Mouse (Mus musculus): ENCODE results near the gene Epn3. TPM values are rescaled to one million over a fixed set of nuclear protein-coding genes. Genes with fewer than 3 reads are reported as not detected.
A peak's percentile ranks its signal among the peaks of the same experiment; 100 is the strongest.

The Epn3 gene
- polyA plus RNA-seq, 1 experiment from 2014 or later = 0.48 TPM

DNA sequence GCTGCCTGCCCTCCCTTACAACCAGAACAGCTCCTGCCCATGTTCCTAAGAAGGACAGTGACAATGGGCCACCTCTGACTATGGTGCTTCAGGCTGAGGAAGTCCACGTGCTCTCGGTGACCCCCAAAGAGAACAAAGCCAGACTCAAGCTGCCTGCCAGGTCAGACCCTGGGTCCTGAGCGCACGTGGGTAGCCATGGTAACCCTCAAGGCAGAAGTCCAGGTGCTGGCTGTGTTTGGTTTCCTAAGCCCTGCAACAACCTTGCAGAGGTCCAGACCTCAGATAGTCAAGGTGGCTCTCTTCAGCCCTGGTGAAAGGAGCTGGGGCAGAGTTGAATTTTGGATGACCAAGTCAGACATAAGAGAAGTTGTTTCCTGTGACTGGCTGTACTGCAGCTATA lies 10.0 kb downstream of the Epn3 start:
- H3K4me1 ChIP-seq (replicated peaks; ENCODE audit: control insufficient read depth, insufficient read depth, low read length) = peaks cover 5% of the 10 kb centered on the region; the same call in 1 of the 2 replicates
- H3K9ac ChIP-seq (ENCODE audit: low read length) = no peak overlapping the region
- DNase-seq (ENCODE audit: low spot score) = no peak
- H3K4me2 ChIP-seq (ENCODE audit: low read depth, low read length, severe bottlenecking) = no peak overlapping the region
- no peaks in the 10 kb centered on the region for H3K36me3 ChIP-seq (ENCODE audit: control insufficient read depth, insufficient read depth, low read length)
- H3K27ac ChIP-seq (ENCODE audit: low read depth, low read length) = no peak overlapping the region
- no peak overlapping the region for H3K4me3 ChIP-seq (ENCODE audit: low read depth, low read length)
- no peak for ATAC-seq (replicated peaks; ENCODE audit: low FRiP score)
- H3K27me3 ChIP-seq (ENCODE audit: control insufficient read depth, insufficient read depth, low read length) = peaks cover 10% of the 10 kb centered on the region
- H3K9me3 ChIP-seq (ENCODE audit: control insufficient read depth, low read length) = no peaks in the 10 kb centered on the region
- WGBS = 30% methylated on average over 4 of the region's 4 CpGs

DNA sequence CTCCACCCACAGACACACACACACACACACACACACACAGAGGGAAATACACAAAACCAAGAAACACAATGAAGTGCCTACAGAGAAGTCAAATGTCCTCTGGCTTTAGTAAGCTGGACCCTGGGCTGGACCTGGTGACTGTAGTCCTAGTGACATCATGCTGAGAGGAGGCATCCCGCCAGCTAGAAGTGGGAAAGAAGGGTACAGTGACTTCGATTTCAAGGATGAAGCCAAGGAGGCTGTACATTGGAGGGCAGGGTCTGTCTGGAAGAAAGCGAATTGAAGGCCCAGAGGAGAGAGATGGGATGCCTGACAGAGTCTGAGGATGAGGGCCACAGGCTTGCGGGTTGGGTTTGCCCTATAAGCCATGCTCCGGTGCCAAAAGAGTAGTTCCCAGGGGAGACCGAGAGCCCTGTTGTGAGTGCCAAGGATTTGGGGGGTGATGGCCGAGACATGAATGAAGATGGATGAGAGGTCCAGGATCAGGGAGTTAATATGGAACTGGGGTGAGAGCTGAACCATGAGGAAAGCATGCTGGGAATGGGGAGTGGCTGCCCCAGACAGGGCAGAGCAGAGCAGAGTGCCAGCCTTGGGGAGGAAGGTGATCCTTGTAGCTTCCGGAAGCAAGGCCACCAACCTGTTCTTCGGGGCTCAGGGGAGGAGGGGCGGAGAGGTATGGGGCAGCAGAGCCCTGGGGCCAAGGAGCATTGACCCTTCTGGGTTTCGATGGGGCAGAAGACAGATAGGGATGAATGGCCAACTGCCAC lies 10.8 kb downstream of the Epn3 start:
- no peak overlapping the region for H3K4me3 ChIP-seq (ENCODE audit: low read depth, low read length)
- H3K4me1 ChIP-seq (replicated peaks; ENCODE audit: control insufficient read depth, insufficient read depth, low read length) = peaks cover 5% of the 10 kb centered on the region; the same call in 1 of the 2 replicates
- DNase-seq (ENCODE audit: low spot score) (no peak), ATAC-seq (replicated peaks; ENCODE audit: low FRiP score) (no peak)
- H3K4me2 ChIP-seq (ENCODE audit: low read depth, low read length, severe bottlenecking) = no peak overlapping the region
- WGBS = 87% methylated on average over 11 of the region's 11 CpGs
- H3K27ac ChIP-seq (ENCODE audit: low read depth, low read length) = no peak overlapping the region
- no peak overlapping the region for H3K9ac ChIP-seq (ENCODE audit: low read length)
- peaks cover 10% of the 10 kb centered on the region for H3K27me3 ChIP-seq (ENCODE audit: control insufficient read depth, insufficient read depth, low read length)
- H3K9me3 ChIP-seq (ENCODE audit: control insufficient read depth, low read length) = no peaks in the 10 kb centered on the region
- no peaks in the 10 kb centered on the region for H3K36me3 ChIP-seq (ENCODE audit: control insufficient read depth, insufficient read depth, low read length)

DNA sequence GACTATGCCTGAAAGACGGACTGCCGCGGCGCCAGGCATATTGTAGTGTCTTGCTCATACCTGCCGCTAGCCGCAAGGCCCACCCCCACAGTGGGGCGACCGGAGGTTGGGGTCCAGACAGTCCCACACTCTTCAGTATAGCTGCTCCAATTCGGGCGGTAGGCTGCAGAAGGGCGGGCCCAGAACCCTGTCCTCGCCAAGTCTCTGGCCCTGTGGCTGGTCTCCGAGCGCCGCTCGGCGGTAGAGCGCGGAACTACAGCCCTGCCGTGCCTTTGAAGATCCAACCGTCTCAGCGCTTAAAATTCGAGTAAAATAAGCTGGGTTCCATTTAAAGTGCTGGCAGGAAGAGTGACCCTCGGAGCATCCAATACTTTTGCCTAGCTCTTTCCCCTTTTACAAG lies 13.8 kb downstream of the Epn3 start, which contains the start of gene Spata20:
Gene Spata20 (minus strand): TSS at position 179 of the 400 bp plus-strand sequence.
- WGBS = 2% methylated on average over 24 of the region's 24 CpGs
- Histone ChIP-seq H3K27ac (ENCODE audit: low read depth, low read length) (no peak within 1 kb of the TSS), H3K27me3 (ENCODE audit: control insufficient read depth, insufficient read depth, low read length) (peaks cover 4% of the 10 kb centered on the region; the same call in 1 of the 2 replicates), H3K4me1 (replicated peaks; ENCODE audit: control insufficient read depth, insufficient read depth, low read length) (peaks cover 2% of the 10 kb centered on the region; the same call in 1 of the 2 replicates), H3K9ac (ENCODE audit: low read length) (no peak within 1 kb of the TSS), H3K4me2 (ENCODE audit: low read depth, low read length, severe bottlenecking) (0 out of 2 replicates have a peak within 1 kb of the TSS, but pooled peaks have one; percentile 15), H3K4me3 (ENCODE audit: low read depth, low read length) (no peak within 1 kb of the TSS), H3K36me3 (ENCODE audit: control insufficient read depth, insufficient read depth, low read length) (no peaks in the 10 kb centered on the region), H3K9me3 (ENCODE audit: control insufficient read depth, low read length) (no peaks in the 10 kb centered on the region)
- ATAC-seq (replicated peaks; ENCODE audit: low FRiP score) = peak; percentile 72
- peak; percentile 92 for DNase-seq (ENCODE audit: low spot score)

DNA sequence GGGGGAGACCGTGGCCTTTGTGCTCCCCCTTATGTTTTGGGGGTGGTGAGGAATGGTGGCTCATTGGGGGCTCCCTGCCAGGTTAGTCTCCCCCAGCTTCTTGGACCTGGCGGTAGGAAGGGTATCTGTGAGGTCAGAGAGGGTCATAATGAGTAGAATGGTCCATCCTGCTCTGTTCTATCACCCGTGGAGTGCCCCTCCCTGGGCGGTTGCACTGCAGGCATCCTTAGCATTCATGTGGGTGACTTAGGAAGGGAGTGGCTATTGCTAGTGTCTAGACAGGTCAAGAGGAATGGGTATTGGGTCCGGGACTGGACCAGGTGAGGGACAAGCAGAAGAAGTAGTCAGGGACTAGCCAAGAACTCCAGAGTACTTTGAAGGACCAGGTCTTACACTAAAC lies 14.6 kb downstream of the Epn3 start:
- H3K4me3 ChIP-seq (ENCODE audit: low read depth, low read length) = no peak overlapping the region
- 79% methylated on average over 5 of the region's 5 CpGs for WGBS
- H3K9me3 ChIP-seq (ENCODE audit: control insufficient read depth, low read length) = no peaks in the 10 kb centered on the region
- ATAC-seq (replicated peaks; ENCODE audit: low FRiP score) (no peak), DNase-seq (ENCODE audit: low spot score) (no peak)
- H3K9ac ChIP-seq (ENCODE audit: low read length) = no peak overlapping the region
- no peak overlapping the region for H3K4me2 ChIP-seq (ENCODE audit: low read depth, low read length, severe bottlenecking)
- H3K36me3 ChIP-seq (ENCODE audit: control insufficient read depth, insufficient read depth, low read length) = no peaks in the 10 kb centered on the region
- H3K4me1 ChIP-seq (replicated peaks; ENCODE audit: control insufficient read depth, insufficient read depth, low read length) = 0 out of 2 replicates have a peak, but pooled peaks cover 2% of the 10 kb centered on the region
- H3K27ac ChIP-seq (ENCODE audit: low read depth, low read length) = no peak overlapping the region
- H3K27me3 ChIP-seq (ENCODE audit: control insufficient read depth, insufficient read depth, low read length) = no peaks in the 10 kb centered on the region; the same call in 1 of the 2 replicates

DNA sequence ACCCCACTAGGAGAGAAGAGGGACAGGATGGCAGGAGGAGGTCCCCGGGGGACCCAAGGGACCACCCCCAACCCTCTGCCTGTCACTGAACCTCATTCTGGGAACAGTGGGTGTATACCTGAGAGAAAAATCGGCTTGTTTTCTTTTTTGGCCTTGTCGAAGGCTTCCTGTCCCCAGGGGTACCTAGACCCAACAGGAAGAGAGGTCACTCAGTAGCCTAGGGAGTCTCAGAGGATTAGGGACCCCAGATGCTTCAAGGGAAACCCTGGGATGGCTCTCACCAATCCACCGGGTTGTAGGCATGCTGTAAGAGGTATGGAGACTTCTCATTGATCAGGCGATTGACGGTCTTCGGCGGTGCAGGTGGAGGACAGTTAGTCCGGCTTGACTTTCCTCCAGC lies 15.1 kb downstream of the Epn3 start:
- H3K36me3 ChIP-seq (ENCODE audit: control insufficient read depth, insufficient read depth, low read length) = no peaks in the 10 kb centered on the region
- ATAC-seq (replicated peaks; ENCODE audit: low FRiP score) (no peak), DNase-seq (ENCODE audit: low spot score) (no peak)
- H3K9ac ChIP-seq (ENCODE audit: low read length) = no peak overlapping the region
- no peak overlapping the region for H3K4me3 ChIP-seq (ENCODE audit: low read depth, low read length)
- H3K27ac ChIP-seq (ENCODE audit: low read depth, low read length) = no peak overlapping the region
- 0 out of 2 replicates have a peak, but pooled peaks cover 2% of the 10 kb centered on the region for H3K4me1 ChIP-seq (replicated peaks; ENCODE audit: control insufficient read depth, insufficient read depth, low read length)
- 81% methylated on average over 9 of the region's 9 CpGs for WGBS
- H3K27me3 ChIP-seq (ENCODE audit: control insufficient read depth, insufficient read depth, low read length) = no peaks in the 10 kb centered on the region; the same call in 1 of the 2 replicates
- H3K4me2 ChIP-seq (ENCODE audit: low read depth, low read length, severe bottlenecking) = no peak overlapping the region
- no peaks in the 10 kb centered on the region for H3K9me3 ChIP-seq (ENCODE audit: control insufficient read depth, low read length)

DNA sequence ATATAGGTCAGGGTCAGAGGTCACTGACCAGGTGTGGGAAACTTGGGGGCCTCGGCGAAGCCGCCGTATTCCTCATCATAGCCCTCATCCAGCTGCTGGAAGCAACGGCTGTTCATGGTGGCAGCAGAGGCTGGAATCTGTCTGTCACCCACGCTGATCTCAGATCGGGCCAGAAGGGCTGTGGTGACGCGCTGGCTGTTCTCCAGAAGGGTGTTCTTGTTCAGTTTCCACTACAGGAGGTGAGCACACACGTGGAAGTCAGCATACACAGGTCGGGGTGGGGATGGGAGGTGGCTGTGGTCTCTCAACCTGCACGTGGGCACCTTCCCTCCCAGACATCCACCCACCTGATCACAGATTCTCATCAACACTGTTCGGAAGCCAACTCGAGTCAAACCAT lies 15.9 kb downstream of the Epn3 start:
- Histone ChIP-seq H3K27me3 (ENCODE audit: control insufficient read depth, insufficient read depth, low read length) (no peaks in the 10 kb centered on the region; the same call in 1 of the 2 replicates), H3K27ac (ENCODE audit: low read depth, low read length) (no peak overlapping the region), H3K4me3 (ENCODE audit: low read depth, low read length) (no peak overlapping the region), H3K9me3 (ENCODE audit: control insufficient read depth, low read length) (no peaks in the 10 kb centered on the region), H3K4me1 (replicated peaks; ENCODE audit: control insufficient read depth, insufficient read depth, low read length) (no peaks in the 10 kb centered on the region), H3K9ac (ENCODE audit: low read length) (no peak overlapping the region), H3K4me2 (ENCODE audit: low read depth, low read length, severe bottlenecking) (no peak overlapping the region), H3K36me3 (ENCODE audit: control insufficient read depth, insufficient read depth, low read length) (no peaks in the 10 kb centered on the region)
- 83% methylated on average over 14 of the region's 14 CpGs for WGBS
- DNase-seq (ENCODE audit: low spot score) (no peak), ATAC-seq (replicated peaks; ENCODE audit: low FRiP score) (no peak)

DNA sequence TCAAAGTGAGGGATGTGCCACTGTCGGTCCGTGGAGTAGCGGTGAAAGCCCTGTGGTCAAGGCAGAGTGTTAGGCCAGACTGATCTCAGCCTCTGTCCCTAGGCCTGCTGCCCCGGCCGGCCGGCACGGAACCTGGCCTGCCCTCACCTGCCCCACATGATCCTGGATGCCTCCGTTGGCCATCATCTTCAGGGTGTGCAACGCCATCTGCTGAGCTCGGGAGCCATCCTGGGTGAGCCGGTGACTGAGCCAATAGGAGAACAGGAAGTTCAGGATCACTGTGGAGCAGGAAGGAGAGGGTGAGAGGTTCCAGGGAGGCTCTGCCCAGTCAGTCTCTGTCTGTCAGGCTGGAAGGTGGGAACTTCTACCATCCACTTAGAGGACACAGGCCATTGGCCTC lies 16.3 kb downstream of the Epn3 start:
- no peak overlapping the region for H3K4me2 ChIP-seq (ENCODE audit: low read depth, low read length, severe bottlenecking)
- ATAC-seq (replicated peaks; ENCODE audit: low FRiP score) = no peak
- H3K9ac ChIP-seq (ENCODE audit: low read length) = no peak overlapping the region
- H3K9me3 ChIP-seq (ENCODE audit: control insufficient read depth, low read length) = no peaks in the 10 kb centered on the region
- no peaks in the 10 kb centered on the region for H3K4me1 ChIP-seq (replicated peaks; ENCODE audit: control insufficient read depth, insufficient read depth, low read length)
- H3K36me3 ChIP-seq (ENCODE audit: control insufficient read depth, insufficient read depth, low read length) = no peaks in the 10 kb centered on the region
- H3K27me3 ChIP-seq (ENCODE audit: control insufficient read depth, insufficient read depth, low read length) = no peaks in the 10 kb centered on the region; the same call in 1 of the 2 replicates
- no peak for DNase-seq (ENCODE audit: low spot score)
- WGBS = 78% methylated on average over 11 of the region's 11 CpGs
- no peak overlapping the region for H3K4me3 ChIP-seq (ENCODE audit: low read depth, low read length)
- H3K27ac ChIP-seq (ENCODE audit: low read depth, low read length) = no peak overlapping the region

DNA sequence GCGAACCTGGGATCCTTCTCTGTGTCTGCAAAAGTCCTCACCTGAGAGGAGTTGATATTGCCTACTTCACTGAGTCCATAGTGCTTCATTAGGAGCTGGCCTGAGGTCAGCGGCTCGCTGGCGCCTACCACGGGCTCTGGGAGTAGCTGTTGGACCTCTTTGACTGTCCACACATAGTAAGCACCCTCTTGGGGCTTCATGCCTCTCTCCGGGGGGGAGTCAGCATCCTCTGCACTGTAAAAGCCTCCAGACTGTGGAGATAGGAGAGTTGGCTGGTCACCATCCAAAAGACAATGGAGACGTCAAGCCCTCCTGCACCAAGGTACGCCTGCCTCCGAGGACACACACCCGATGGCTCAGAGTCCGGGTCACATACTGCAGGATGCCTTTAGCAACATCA lies 17.0 kb downstream of the Epn3 start:
- Histone ChIP-seq H3K27me3 (ENCODE audit: control insufficient read depth, insufficient read depth, low read length) (no peaks in the 10 kb centered on the region), H3K4me3 (ENCODE audit: low read depth, low read length) (no peak overlapping the region), H3K27ac (ENCODE audit: low read depth, low read length) (no peak overlapping the region), H3K9ac (ENCODE audit: low read length) (no peak overlapping the region), H3K9me3 (ENCODE audit: control insufficient read depth, low read length) (no peaks in the 10 kb centered on the region), H3K4me1 (replicated peaks; ENCODE audit: control insufficient read depth, insufficient read depth, low read length) (no peaks in the 10 kb centered on the region), H3K36me3 (ENCODE audit: control insufficient read depth, insufficient read depth, low read length) (no peaks in the 10 kb centered on the region), H3K4me2 (ENCODE audit: low read depth, low read length, severe bottlenecking) (no peak overlapping the region)
- DNase-seq (ENCODE audit: low spot score) (no peak), ATAC-seq (replicated peaks; ENCODE audit: low FRiP score) (no peak)
- 91% methylated on average over 11 of the region's 11 CpGs for WGBS

DNA sequence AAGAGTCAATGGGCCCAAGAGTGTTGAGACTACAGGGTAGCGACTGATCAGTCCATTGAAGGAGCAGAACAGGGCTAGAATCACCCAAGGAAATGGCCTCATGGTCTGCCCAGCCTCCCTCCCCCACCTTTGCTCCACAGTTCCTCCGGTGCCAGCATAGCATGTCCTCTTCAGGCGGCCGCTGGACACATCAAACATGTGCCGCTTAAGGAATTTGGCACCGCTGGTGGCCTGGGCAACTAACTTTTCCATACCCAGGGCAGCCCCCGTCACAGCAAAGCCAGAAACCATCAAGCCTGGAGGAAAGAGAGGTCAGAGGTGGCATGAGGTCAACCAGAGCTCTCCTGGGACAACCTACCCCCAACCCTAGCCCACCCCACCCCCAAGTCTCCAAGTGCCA lies 17.8 kb downstream of the Epn3 start:
- H3K27me3 ChIP-seq (ENCODE audit: control insufficient read depth, insufficient read depth, low read length) = no peaks in the 10 kb centered on the region

More for the DNA sequence above, 17.8 kb downstream of the Epn3 start:
- Histone ChIP-seq H3K9ac (ENCODE audit: low read length) (no peak overlapping the region), H3K27ac (ENCODE audit: low read depth, low read length) (no peak overlapping the region), H3K4me1 (replicated peaks; ENCODE audit: control insufficient read depth, insufficient read depth, low read length) (no peaks in the 10 kb centered on the region), H3K4me2 (ENCODE audit: low read depth, low read length, severe bottlenecking) (no peak overlapping the region), H3K9me3 (ENCODE audit: control insufficient read depth, low read length) (no peaks in the 10 kb centered on the region), H3K36me3 (ENCODE audit: control insufficient read depth, insufficient read depth, low read length) (no peaks in the 10 kb centered on the region), H3K4me3 (ENCODE audit: low read depth, low read length) (no peak overlapping the region)
- ATAC-seq (replicated peaks; ENCODE audit: low FRiP score) = no peak
- DNase-seq (ENCODE audit: low spot score) = no peak
- 90% methylated on average over 7 of the region's 7 CpGs for WGBS

All from forebrain, embryonic 11.5 days (tissue).